Mouse (Mus musculus): Measurements from ENCODE around the gene Galnt15.

Galnt15 gene

GRCm38 (mm10) chr14:32086226-32086625 is 57.4 kb downstream of the Galnt15 start:
- in situ Hi-C loops (cut with MboI, MseI), result loop anchor here (10.0 kb wide), 3 partner anchors 69 to 421 kb away; partner anchors contain the start of genes Ankrd28 and Ncoa4

- in situ Hi-C loops (cut with MboI, MseI), result loop anchor here (10.0 kb wide), 3 partner anchors 67 to 423 kb away; partner anchors contain the start of genes Ankrd28 and Ncoa4
Measured at GRCm38 (mm10) chr14:32087584-32088248, 58.9 kb downstream of the Galnt15 start.

- in situ Hi-C loops (cut with MboI, MseI), result no loop called here
Measured at GRCm38 (mm10) chr14:32091124-32091523, 62.3 kb downstream of the Galnt15 start.

- in situ Hi-C loops (cut with MboI, MseI), result no loop called here
Measured at GRCm38 (mm10) chr14:32091704-32092103, 62.9 kb downstream of the Galnt15 start.

DNA sequence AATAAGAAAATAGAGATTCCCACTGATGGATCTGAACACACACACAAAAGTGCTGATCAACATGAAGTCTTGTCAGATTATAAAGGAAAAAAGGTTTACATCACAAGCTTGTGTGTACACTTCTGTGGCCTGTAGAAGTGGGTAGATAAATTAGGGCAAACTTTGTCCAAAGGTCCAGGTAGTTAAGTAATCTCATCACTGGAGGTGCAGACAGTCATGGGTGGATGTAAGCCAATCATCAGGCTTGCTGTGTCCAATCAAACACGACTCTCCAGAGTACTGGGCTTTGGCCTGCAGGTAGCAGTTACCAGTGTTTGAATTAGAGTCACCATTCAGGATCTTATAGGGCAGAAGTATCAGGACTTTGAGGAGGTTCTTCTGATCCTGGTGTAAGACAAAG is 64.2 kb downstream of the Galnt15 start:
- in situ Hi-C loops (cut with MboI, MseI), result no loop called here

- in situ Hi-C loops (cut with MboI, MseI), result no loop called here
Measured at GRCm38 (mm10) chr14:32093500-32094117, 64.8 kb downstream of the Galnt15 start.

GRCm38 (mm10) chr14:32095646-32096045 is 66.9 kb downstream of the Galnt15 start:
- in situ Hi-C loops (cut with MboI, MseI), result no loop called here

DNA sequence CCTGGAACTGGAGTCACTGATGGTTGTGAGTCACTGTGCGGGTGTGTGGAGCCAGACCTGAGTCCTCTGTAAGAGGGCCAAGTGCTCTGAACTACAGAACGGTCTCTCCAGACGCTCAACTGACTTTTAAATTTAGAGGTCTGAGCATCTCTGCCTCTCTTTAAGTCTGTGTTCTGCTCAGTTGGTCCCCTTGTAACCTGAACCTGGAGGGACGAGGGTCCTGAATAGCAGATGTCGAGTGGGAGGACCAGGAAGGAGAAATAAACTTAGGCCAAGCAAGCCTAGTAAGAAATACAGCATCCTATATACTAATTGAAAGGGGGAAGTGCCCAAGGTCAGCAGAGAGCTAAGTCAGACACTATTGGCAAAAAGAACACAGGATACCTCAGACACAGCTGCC is 68.0 kb downstream of the Galnt15 start:
- in situ Hi-C loops (cut with MboI, MseI), result no loop called here

DNA sequence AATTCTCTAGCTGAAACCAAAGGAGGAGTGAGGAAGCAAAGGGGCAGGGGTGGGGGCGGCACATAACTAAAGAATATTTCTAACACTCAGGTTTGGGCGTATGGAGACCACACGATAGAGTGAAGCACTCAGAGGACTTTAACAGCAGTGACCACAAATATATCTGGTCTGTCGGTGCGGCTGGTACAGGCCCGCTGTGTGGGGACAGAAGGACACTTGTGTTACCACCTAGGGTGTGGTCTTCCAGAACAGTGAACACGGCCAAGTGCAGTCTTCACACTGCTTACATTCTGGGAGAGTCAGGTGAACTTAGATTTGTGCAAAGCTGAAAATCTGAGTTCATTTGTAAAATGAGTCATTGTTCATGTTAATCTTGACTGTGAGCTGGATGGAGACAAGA is 68.9 kb downstream of the Galnt15 start:
- in situ Hi-C loops (cut with MboI, MseI), result no loop called here

GRCm38 (mm10) chr14:32098951-32099350 is 70.2 kb downstream of the Galnt15 start:
- in situ Hi-C loops (cut with MboI, MseI), result no loop called here

DNA sequence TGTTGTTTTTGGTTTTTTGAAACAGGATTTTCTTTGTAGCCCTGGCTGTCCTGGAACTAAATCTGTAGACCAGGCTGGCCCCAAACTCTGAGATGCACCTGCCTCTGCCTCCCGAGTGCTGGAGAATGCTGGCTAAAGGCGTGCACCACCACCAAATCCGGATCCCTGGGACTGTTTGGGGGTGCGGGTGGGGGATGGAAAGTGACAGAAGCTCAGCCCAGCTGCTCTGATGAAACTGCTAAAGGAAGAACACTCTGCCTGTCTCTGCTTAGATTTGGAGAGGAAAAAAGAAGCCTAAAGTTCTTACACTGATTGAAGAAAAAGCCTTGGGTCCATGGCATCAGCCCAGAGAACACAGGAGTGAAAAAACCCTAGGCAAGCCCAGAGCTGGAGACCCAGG is 74.8 kb downstream of the Galnt15 start:
- in situ Hi-C loops (cut with MboI, MseI), result no loop called here

DNA sequence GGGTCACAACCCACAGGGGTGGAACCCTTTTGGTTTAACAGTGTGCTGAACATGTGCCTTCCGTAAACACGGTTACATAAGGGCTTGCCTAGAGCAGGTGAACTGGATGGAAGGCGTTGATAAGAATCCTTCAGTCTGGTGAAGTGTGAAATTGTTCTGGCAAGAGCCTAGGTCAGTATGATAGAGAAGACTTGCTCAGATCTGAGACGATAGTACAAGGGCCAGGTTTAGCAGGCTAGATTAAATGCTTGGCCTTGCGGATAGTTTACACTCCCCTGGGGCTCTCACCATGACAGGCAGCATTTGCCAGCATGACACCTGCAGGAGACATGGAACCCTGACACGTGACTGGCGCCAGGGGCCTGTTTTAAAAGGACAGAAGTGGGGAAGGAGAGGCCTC is 76.9 kb downstream of the Galnt15 start:
- in situ Hi-C loops (cut with MboI, MseI), result no loop called here

- in situ Hi-C loops (cut with MboI, MseI), result no loop called here
Measured at GRCm38 (mm10) chr14:32106911-32107310, 78.1 kb downstream of the Galnt15 start.

Measured in T-helper 2 cell (primary cell).